12 mouse cellular contexts compared by ENCODE assay signal in the genomic region with DNA sequence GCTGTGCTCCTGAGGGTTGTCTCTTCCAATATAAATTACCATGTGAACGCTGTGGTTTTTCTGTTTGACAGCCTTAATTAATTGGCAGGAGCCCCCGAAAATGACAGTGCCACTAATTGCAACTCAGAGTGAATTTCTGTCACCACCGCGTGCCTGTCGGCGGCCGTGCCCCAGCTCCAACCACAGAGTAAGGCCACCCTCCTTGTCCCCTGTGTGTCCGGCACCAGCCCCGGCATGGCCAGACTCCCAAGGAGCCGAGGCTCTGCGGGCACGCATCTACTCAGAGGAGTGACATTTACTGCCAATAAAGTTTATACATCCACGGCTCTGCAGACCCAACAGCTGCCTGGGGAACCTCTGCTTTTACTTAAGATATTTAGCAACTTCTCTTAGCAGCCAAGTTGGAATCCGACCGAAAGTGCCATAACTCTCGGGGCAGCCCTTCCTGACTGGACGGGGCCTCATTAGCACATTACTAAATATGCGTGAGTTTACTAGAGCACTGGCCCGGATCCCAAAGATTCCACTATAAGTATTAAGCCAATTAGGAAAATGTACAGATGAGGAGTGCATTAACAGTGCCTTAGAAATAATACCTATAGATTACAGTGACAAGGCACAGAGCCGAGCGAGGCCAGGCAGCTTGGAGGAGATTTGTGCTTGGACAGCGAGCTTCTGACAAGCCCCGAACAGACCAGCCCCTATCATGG.
DNase-seq lines count a peak whose midpoint lies in the region; ATAC-seq lines count a peak whose summit lies in the region.
"Had no signal": no experiment of that assay in that cellular context is flagged by ENCODE, and none has a peak within 500 bp of the region (broad histone marks: within the 10 kb centered on the region; RNA-seq: fewer than 3 reads in every experiment).

No protein-coding gene starts in this region.

- no peak overlapping the region for H3K27ac ChIP-seq in lung, embryonic 16.5 days (ENCODE audit: low read length)
- H3K27ac ChIP-seq in forebrain, embryonic 16.5 days (ENCODE audit: low read length): peak overlapping the region; percentile 52; the same call in 1 of the 2 replicates

- ATAC-seq in lung, embryonic 16.5 days (ENCODE audit: low read depth): peak; percentile 49; the same call in 1 of the 2 replicates
- peak; percentile 26; the same call in 1 of the 2 replicates for ATAC-seq in forebrain, embryonic 16.5 days
- no peak for ATAC-seq in cerebellum, adult (ENCODE audit: insufficient number of reproducible peaks, low FRiP score, low TSS enrichment)

- no peaks in the 10 kb centered on the region for H3K4me1 ChIP-seq in lung, embryonic 16.5 days (replicated peaks; ENCODE audit: control insufficient read depth, insufficient read depth, low read length)
- H3K4me1 ChIP-seq in forebrain, embryonic 16.5 days (replicated peaks; ENCODE audit: control insufficient read depth, insufficient read depth, low read length): peaks cover 35% of the 10 kb centered on the region

- no peaks in the 10 kb centered on the region for H3K36me3 ChIP-seq in lung, embryonic 16.5 days (ENCODE audit: control insufficient read depth, insufficient read depth, low read length)
- no peaks in the 10 kb centered on the region for H3K36me3 ChIP-seq in forebrain, embryonic 16.5 days (ENCODE audit: control insufficient read depth, insufficient read depth)

- 56% methylated on average over 23 of the region's 23 CpGs for WGBS in lung, embryonic 16.5 days
- WGBS in forebrain, embryonic 16.5 days: 17% methylated on average over 23 of the region's 23 CpGs

- no peak for DNase-seq in lung, postnatal 36 days
- peak; percentile 23 to 41 for DNase-seq in layer of hippocampus, postnatal 36 days
- peak; percentile 82 for DNase-seq in retina, embryonic 14.5 days (ENCODE audit: low spot score)
- no peak for DNase-seq in gastrocnemius, adult 18-20 months (ENCODE audit: low spot score)
- DNase-seq: adrenal gland, postnatal 14 days; kidney, adult 11 months; spleen, adult 18-20 months; thymus, postnatal 36 days had no signal

- H3K9ac ChIP-seq in lung, embryonic 16.5 days (ENCODE audit: low read length): no peak overlapping the region
- H3K9ac ChIP-seq in forebrain, embryonic 16.5 days (replicated peaks; ENCODE audit: low read depth, low read length): no peak overlapping the region

- no peaks in the 10 kb centered on the region for H3K9me3 ChIP-seq in lung, embryonic 16.5 days (ENCODE audit: control insufficient read depth, low read length)
- no peaks in the 10 kb centered on the region for H3K9me3 ChIP-seq in forebrain, embryonic 16.5 days (ENCODE audit: control insufficient read depth, low read length)

- no peak overlapping the region for H3K4me2 ChIP-seq in lung, embryonic 16.5 days (ENCODE audit: low read depth, low read length)
- peak overlapping the region; percentile 44 for H3K4me2 ChIP-seq in forebrain, embryonic 16.5 days (ENCODE audit: low read length)

- no peaks in the 10 kb centered on the region for H3K27me3 ChIP-seq in lung, embryonic 16.5 days (ENCODE audit: control insufficient read depth, insufficient read depth, low read depth, low read length)
- H3K27me3 ChIP-seq in forebrain, embryonic 16.5 days (replicated peaks; ENCODE audit: control insufficient read depth, insufficient read depth, low read length): 0 out of 2 replicates have a peak, but pooled peaks cover 2% of the 10 kb centered on the region

- H3K4me3 ChIP-seq in lung, embryonic 16.5 days (ENCODE audit: low read length): no peak overlapping the region
- H3K4me3 ChIP-seq in forebrain, embryonic 16.5 days (replicated peaks; ENCODE audit: low read length): no peak overlapping the region
- H3K4me3 ChIP-seq: myocyte had no signal

Comparison
In these comparisons a context has a peak if more than half of its experiments do, and no peak if none do; other contexts are left out.
1. DNase-seq: peak in layer of hippocampus, postnatal 36 days (2 of 2) and retina, embryonic 14.5 days (single experiment); none in lung, postnatal 36 days (single experiment) and gastrocnemius, adult 18-20 months (single experiment).